Mouse (Mus musculus) kidney, postnatal 4 days (tissue): Measurements from ENCODE around the gene Gm973.
"Not testable (repeated sequence)": the region's sequence is repeated elsewhere in the genome, so short reads cannot be mapped to it uniquely, and the experiment has no call there.

Experiments used
- DNase-seq, 2 experiments: peaks; one replicate each; pipeline ENCODE4 v3.0.0; 2021; ENCODE audit warnings: mixed read lengths in 2 of 2

Gm973 gene

DNA sequence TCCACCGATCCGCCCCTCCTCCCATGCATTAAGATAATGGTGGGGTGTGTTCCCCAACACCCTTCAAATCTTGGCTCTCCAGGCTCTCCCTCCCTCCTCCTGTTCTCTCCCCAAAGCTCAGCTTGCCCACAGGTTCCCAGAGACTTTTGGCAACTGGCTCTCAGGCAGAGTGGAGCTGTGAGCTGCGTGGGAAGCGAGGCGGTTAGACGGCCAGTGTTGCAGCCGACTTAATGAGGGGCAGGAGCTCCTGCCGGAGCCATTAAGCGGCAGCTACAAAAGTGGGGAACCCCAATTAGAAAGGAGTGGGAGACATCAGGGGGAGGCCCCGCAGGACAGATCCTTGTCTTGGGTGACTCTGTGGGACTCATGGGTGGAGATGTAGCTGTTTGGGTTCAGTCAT lies 76.3 kb downstream of the Gm973 start:
- DNase-seq = peak; percentile 40 to 44

DNA sequence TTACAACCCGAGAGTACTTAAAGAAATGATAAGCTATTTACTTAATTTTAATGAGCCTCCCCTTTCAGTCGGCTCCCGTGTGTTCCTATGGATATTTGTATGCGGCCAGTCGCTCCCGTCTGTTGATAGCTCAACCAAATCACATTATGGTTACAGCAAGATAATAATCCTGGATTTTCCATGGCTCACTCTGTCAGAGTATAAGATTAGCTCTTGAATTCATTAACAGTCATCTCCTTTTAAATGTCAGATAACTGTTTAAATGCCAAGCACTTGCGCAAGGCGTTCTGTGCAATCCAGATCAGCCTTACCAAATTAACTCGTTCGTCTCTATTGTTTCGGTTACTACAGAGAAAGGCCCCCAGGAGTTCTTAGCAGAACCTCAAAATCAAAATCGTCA lies 76.8 kb downstream of the Gm973 start:
- no peak for DNase-seq

DNA sequence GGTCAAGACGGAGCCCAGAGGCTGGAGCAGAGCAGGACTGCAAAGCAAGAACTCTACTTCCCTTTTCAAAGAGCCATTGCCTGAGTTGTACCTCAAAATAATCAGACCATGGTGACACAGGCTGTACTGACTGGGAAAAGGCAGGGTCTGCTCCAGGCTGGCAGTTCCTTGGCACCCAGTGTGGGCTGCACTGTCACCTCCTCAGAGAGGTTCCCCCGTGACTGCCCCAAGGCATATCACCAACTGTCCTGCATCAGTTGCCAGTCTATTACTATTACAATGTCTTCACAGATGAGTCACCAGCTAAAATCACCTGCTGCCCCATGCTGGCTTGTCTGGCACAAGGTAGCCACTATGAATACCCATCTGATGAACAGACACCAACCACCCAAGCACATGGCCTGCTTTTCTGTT lies 77.6 kb downstream of the Gm973 start:
- DNase-seq = no peak

DNA sequence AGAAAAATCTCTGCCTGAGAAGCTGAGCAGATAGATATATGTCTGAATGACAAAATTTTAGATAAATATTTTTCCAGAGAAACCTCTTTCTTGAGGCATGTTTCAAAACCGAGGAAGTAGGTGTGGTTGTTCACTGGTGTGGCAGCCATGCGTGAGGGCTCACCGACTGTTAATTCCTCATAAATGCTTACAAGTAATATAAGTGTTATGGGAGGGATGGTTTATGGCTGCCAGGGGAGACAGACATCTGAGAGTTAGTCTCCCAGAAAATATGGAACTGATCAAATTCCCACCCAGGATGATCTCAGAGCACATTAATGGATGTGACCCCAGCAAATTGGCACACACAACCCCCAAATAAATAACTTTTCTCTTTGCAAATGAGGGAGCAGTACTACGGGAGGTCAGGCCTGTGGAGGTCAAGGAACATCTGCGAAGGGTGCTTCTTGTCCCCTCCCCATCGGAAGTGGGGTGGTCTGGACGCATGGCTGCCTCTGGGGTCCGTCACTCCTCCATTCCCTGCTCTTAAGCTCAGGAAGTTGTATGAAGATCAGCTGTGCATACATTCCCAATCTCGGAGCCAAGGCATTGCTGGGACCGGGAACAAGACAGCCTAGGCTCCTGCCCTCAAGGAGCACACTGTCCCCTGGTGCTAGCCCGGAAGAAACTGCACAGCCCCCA lies 78.7 kb downstream of the Gm973 start:
- DNase-seq = peak; percentile 70 to 79

DNA sequence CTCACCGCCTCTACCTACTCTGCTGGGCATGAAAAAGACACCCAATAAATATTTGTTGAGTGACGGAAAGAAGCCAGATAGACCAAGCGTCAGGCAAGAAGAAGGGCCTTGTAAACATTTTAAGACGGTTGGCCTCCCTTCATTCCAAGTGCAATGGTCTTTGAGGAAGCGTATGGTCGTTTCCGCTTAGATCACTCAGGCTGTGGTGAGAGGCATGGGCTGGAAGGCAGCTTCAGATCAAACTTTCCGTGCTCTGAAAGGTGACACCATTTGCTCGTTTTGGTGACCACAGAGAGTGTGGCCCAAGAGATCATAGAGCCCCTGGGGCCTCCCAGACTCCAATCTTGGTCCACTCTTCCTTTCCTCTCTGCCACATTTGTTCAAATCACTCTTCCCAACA lies 79.5 kb downstream of the Gm973 start:
- no peak for DNase-seq

DNA sequence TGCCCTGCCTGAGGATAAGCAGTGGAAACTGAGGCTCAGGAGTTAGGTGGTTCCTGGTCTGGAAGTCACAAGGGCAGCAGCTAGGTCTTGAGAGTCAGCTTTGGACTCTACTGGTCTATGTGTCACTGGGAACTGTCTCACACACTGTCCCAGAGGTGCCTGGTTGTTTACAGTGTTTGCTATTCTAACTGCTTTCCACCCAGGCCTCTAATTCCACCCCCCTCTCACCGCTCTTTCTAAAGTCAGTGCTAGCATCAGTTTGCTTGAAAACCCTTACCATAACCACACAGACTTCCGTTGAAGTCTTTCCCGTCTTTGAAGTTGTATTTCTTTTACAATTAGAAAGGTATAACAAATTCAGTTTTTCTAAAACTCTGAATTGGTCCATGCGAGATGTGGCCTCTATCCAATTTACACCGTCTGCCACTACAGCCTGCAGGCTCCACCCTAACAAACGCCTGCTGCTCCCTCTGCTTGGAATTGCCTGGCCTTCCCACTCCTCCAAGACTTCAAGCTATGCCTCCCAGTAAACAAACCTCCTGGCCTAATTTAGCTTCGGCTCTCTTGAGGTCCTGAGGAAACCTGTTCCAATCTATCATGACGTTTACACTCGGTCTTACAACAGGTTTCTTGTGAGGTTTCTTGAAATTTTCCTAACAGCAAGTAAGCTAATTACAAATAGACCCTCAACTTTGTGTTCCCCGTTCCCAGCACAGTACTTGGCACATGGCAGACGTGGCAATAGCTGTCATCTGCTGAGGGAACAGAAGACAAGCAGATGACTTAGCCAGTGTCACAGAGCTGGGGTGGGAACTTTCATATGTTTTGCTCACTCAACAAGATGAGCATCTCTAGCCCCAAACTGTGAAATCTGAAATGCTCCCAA lies 86.7 kb downstream of the Gm973 start:
- DNase-seq = no peak

DNA sequence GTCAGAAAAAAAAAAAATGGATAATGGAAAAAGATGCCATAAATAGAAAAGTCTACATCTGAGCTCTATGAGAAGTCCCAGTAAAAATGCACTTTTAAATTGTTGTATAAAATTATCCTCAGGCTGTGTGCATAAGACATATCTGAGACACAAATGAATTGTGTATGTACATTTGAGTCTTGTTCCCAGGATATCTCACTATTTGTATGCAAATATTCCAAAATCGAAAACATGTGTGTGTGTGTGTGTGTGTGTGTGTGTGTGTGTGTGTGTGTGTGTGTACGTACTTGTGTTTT lies 87.3 kb downstream of the Gm973 start:
- DNase-seq = no peak

DNA sequence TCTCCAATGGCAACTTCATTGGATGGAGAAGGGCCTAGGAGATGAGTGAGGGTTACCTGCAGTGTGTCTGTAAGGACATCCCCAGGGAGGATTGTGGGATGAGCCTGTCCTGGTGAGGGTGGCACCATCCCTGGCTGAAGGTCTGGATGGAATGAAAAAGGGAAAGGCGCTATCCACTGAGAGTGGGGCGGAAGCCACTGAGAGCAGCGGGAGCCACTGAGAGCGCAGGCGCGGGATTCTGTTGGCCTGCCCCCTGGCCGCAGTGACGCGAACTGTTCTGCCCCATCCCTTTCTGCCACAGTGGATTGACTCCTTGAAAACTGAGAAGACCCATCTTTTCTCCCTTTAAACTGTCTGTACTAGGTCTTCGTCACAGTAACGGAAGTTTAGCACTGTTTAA lies 87.8 kb downstream of the Gm973 start:
- DNase-seq = peak; percentile 50 to 60

DNA sequence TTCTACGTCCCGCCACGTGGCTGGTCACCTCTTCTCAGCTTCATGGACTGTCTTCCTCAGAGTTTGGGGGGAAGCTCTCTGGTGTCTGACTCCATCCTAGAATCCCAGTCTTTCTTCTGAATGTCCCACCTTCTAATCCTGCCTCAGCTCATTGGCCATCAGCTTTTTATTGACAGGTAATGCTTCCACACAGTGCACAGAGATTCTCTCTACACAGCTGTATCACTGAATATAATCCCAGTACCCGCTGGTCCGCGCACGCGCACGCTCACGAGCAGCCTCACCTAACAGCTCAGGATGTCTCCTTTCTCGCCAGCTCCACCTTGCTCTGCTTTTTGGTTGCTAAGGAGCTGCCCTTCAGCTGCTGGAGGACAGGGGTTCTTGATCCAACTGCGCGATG lies 90.4 kb downstream of the Gm973 start:
- DNase-seq = no peak

DNA sequence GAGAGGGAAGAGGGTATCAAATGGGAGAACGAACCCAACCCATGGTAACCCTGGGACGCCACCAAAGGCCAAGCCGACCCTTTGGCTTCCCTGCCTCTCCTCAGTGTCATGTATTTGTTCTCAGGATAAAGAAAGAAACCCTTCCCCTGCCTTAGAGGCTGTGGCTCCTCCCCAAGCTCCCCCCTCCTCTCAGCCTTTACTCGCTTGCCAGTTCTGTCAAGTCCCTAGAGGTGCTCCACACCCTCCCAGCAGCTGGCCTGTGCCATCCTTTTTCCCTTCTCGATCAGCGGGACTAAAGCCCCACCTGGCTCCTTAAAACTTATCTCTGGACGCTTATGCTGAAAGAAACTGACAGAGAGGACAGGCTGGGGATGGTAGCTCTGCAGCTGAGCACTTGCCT lies 91.0 kb downstream of the Gm973 start:
- no peak for DNase-seq

DNA sequence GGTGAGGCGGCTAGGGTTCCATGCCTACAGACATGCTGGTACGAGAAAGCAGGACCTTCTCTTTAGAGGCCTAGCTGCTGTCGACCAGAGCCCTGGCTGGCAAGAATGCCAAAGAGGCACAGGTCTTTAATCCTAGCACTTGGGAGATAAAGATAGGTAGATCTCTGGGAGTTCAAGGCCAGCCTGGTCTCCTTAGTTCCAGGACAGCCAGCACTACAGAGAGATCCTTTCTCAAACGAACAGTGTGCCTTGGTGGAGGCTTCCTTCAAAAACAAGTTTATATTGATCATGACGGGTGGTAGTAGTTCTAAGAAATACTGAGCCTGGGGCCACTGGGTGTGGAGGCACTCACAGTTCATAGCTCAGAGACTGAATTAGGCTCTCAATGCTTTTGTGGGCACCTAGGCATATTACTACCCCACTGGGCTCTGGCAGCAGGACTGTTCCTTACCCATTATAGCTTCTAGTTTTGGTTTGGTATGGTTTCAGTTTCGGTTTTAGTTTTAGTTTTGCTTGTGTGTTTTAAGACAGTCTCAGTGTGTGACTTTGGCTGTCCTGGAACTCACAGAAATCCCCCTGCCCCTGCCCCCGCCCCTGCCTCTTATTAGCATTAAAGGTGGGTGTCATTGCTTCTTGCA lies 92.2 kb downstream of the Gm973 start:
- DNase-seq = no peak

DNA sequence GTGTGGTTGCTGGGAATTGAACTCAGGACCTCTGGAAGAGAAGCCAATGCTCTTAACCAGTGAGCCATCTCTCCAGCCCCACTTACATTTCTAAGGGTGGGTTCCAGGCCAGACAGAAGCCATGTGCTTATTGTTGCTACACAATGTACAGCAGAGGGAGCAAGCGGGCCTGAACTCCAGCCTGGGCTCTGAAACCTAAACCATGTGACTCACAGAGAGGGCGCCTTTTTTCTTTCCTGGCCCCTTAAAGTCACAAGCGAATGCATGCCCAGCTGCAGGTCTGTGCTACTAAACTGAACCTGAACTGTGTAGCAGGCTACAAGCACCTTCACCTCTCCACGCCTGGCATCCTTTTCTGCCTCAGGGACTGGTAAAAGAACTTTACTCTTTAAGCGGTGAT lies 92.9 kb downstream of the Gm973 start:
- DNase-seq = peak; percentile 14 to 28

DNA sequence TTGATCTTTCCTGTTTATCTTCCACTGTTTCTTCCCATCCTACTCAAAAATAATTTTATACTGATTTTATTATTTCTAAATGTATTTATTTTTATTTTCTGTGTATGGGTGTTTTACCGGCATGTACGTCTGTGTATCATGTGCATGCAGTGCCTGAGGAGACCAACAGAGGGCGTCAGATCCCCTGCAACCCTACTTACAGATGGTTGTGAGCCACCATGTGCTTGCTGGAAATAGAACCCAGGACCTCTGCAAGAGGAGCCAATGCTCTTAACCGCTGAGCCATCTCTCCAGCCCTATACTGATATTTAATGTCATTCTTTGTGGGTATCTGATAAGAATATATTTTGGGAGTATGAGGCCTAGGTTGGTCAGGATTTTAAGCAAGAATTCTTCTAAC lies 93.4 kb downstream of the Gm973 start:
- DNase-seq = peak; percentile 31 to 48

DNA sequence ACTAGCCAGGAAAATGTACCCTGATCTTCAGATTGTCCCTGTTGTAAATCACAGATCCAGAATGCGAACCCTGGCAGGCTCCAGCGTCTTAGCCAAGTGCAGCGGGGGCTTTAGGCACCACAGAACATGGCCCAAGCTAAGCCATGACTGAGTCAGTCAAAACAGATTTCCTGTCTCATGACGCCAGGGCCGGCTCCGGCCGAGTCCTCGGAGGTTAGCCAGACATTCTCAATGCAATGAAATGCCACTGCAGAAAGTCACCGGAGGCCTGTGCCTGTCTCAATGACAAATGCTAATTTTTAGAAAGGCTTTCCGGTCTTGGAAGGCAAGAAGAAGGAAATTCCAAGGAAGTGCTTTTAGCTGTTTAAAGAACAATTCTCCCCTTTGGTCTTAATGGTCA lies 93.8 kb downstream of the Gm973 start:
- peak; percentile 70 to 80 for DNase-seq

DNA sequence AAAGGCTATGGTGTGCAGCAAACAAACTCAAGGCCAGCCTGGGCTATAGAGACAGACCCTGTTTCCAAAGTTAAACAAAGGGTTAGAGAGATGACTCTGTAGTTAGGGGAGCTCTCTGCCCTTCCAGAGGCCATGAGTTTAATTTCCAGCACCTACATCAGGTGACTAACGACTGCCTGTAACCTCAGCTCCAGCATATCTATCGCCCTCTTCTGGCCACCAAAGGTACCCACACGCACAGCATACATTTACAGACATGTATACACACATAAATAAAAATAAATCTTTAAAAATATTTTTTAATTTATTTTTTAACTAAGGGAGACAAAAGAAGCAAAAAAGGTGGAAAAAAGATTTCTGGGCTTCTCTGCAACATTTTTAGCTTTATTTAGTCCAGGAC lies 94.9 kb downstream of the Gm973 start:
- no peak for DNase-seq

DNA sequence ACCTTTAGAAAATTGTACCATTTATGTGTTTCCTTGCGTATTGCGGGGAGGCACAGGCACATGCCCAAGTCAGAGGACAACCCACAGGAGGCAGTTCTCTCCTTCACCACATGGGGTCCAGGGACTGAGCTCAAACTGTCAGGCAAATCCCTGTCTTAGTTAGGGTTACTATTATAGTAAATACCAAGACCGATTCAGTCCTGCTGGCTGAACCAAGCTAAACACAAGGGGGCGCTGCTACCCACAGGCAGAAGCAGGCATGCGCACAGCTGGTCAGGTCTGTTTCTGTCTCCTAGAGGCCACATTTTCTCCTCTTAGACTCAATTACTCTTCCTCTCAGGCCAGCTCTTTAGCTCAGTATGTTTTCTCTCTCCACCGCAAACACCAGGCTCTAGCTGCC lies 97.7 kb downstream of the Gm973 start:
- DNase-seq = peak; percentile 85 to 88

DNA sequence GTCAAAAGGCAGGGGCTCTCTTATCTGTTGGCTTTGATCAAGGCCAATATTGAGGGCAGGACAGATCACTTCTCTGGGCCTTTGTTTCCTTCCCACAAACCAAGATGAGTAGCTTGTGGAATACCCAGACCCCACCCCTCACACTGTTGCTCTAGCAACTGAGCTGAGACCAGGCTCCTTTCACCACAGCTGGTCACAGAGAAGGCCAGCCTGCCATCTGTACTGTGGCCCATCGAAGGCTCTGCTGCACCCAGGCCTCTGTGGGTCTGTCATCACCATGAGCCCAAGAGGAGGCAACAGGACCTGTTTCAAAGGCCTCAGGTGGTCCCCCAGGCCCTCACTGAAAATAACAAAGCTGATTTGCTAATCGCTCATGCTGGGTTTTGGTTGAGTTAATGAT lies 99.0 kb downstream of the Gm973 start:
- DNase-seq = no peak

DNA sequence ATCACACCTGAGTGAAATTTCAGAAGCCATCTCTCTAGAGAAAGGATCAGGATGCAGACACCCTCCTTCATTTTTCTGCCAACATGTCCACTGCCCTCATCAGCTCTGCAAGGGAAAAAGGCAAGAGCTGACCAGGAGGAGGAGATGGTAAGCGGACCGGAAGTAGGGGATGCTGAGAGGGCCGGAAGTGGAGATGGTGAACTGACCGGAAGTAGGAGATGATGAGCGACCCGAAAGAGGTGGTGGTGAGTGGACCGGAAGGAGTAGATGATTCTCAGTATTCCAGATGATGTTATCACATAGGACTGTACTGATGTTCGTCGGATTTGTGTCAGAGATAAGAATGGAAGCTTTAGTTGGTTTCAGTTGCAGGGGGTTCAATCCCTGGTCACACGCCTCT lies 103.1 kb downstream of the Gm973 start:
- no peak for DNase-seq

DNA sequence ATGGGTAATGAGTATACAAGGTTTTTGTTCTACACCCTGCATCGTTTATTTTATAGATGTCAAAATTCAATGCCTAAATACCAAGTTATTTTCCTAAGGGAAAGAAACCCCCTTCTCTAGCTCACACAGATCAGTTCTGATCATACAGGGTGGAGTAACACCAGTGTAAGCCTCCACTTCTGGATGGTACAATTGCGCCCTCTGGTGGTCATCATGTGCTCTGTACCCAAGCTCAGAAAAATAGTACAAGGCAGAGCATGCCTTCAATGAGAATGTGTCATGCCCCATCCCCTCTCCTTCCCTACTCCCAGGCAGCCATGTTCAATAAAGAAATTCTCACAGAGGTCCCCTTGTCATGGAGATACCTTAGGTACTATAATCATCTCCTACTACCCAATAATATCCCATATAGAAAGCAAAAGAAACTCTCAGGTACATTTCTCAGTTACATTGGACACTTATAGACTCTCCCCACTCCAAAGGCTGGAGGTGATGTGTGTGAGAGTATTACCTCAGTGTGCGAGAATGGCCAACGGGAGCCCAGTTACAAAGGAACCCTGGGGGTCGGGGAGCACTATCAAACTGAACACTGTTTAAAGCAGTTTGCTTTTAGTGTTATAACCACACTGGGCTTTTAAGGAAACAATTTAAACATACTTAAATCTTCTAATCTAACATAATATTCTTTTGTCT lies 107.4 kb downstream of the Gm973 start:
- DNase-seq = peak; percentile 81 to 82

DNA sequence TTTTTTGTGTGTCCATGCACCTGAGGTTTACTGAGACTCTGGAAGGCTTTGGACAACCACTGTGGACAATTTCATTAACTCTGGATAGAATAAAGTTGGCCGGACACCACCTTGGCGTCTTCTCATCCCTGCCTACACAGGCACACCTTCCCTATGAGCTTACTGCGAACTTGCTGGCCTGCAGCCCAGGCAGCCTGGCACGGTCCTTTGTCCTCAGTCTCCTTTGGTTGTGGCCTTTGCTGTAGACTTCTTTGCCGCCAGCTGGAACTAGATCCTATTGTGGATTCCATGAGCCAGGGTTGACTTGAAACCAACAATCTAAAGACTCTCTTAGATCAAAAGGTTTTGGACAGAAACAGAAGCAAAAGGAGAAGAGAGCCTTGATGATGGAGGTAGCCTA lies 109.3 kb downstream of the Gm973 start:
- no peak for DNase-seq

DNA sequence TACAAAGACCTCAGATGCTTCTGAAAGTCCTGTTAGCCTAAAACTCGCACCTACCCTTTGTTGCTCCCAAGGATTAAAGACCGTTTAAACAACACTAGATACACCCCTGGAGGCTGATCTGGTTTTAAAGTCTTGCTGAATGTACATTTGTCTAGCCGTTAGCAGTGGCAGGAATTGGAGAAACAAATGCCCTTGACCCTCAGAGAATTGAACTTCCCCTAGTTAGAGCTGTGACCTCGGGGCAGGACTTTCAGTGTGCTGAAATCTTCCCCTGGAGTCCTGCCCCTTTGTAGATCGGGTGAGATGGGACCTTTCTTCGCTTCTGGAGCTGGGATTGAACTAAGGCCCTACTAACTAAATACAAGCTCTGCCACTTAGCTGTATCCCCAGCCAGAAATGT lies 113.1 kb downstream of the Gm973 start:
- no peak for DNase-seq

DNA sequence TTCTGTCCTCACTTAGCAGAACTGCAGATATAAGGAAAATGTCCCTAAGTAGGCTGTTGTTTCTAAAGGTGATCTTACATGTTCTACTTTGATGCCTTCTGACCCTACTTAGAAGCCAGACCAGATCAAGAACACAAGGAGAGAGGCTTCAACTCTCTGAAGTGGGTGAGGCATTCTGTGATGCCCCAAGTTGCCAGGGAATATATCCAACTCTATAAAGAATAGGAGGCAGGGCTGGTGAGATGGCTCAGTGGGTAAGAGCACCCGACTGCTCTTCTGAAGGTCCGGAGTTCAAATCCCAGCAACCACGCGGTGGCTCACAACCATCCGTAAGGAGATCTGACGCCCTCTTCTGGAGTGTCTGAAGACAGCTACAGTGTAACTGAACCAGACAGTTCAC lies 114.3 kb downstream of the Gm973 start:
- DNase-seq = not testable (repeated sequence)

DNA sequence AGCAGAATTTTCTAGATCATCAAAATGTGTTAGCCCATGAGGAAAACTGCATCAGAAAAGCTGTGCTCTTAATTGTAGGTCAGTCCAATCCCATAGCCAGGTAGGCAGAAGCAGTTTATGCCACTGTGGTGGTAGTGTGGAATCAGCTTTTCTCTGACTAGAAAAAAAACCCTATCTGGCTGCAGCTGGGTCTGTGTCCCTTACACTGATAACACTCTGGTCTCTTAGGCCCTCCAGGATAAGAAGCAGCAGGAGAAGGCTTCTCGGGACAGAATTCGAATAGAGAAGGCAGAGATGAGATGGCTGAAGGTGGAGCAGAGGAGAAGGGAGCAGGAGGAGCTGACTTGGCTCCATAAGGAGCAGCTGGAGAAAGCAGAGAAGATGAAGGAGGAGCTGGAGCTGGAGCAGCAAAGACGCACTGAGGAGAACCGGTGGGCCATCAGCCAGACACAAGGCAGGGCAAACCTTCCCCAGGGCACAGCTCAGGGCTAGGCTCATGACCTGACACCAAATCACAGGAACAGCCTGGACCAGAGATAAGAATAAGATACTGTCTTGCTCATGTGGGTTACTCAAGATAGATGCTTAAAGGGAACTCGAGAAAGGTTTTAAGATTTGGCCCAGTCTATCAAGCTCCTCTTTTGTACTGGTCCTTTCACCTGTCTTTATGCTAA lies 116.1 kb downstream of the Gm973 start:
- DNase-seq = no peak
